Mouse (Mus musculus): ENCODE results near the gene Ank2. TPM values are rescaled to one million over a fixed set of nuclear protein-coding genes. Genes with fewer than 3 reads are reported as not detected.

The Ank2 gene
- polyA plus RNA-seq, 1 experiment from 2014 or later, result 40.4 TPM

- no peak overlapping the region for H3K4me3 ChIP-seq
- no peaks in the 10 kb centered on the region for H3K4me1 ChIP-seq
- H3K27me3 ChIP-seq (ENCODE audit: low read depth, poor library complexity, severe bottlenecking), result no peaks in the 10 kb centered on the region
- WGBS, result 89% methylated on average over 2 of the region's 2 CpGs
- no peak for DNase-seq (ENCODE audit: low spot score)
- H3K36me3 ChIP-seq, result peaks cover 28% of the 10 kb centered on the region
- H3K9me3 ChIP-seq (replicated peaks), result no peaks in the 10 kb centered on the region
- H3K27ac ChIP-seq (replicated peaks), result no peak overlapping the region
Measured at GRCm38 (mm10) chr3:126968721-126969120, 530.4 kb downstream of the Ank2 start.

GRCm38 (mm10) chr3:126965767-126966166 is 533.4 kb downstream of the Ank2 start:
- Histone ChIP-seq H3K27ac (replicated peaks) (no peak overlapping the region), H3K9me3 (replicated peaks) (no peaks in the 10 kb centered on the region), H3K4me1 (no peaks in the 10 kb centered on the region), H3K27me3 (ENCODE audit: low read depth, poor library complexity, severe bottlenecking) (no peaks in the 10 kb centered on the region), H3K4me3 (no peak overlapping the region), H3K36me3 (peaks cover 41% of the 10 kb centered on the region)
- 81% methylated on average over 2 of the region's 2 CpGs for WGBS
- no peak for DNase-seq (ENCODE audit: low spot score)

GRCm38 (mm10) chr3:126962326-126962725 is 536.8 kb downstream of the Ank2 start:
- no peak for DNase-seq (ENCODE audit: low spot score)
- no peak overlapping the region for H3K4me3 ChIP-seq
- no peaks in the 10 kb centered on the region for H3K4me1 ChIP-seq
- no peaks in the 10 kb centered on the region for H3K9me3 ChIP-seq (replicated peaks)
- WGBS, result 94% methylated on average over 8 of the region's 8 CpGs
- peaks cover 61% of the 10 kb centered on the region for H3K36me3 ChIP-seq
- H3K27ac ChIP-seq (replicated peaks), result no peak overlapping the region
- H3K27me3 ChIP-seq (ENCODE audit: low read depth, poor library complexity, severe bottlenecking), result no peaks in the 10 kb centered on the region

GRCm38 (mm10) chr3:126952698-126953097 is 546.5 kb downstream of the Ank2 start:
- Histone ChIP-seq H3K36me3 (peaks cover 48% of the 10 kb centered on the region), H3K9me3 (replicated peaks) (no peaks in the 10 kb centered on the region), H3K27me3 (ENCODE audit: low read depth, poor library complexity, severe bottlenecking) (no peaks in the 10 kb centered on the region), H3K4me3 (no peak overlapping the region), H3K27ac (replicated peaks) (no peak overlapping the region), H3K4me1 (no peaks in the 10 kb centered on the region)
- DNase-seq (ENCODE audit: low spot score), result no peak
- WGBS, result 57% methylated on average over 1 of the region's 1 CpGs

GRCm38 (mm10) chr3:126946591-126946990 is 552.6 kb downstream of the Ank2 start:
- H3K27me3 ChIP-seq (ENCODE audit: low read depth, poor library complexity, severe bottlenecking), result no peaks in the 10 kb centered on the region
- no peaks in the 10 kb centered on the region for H3K4me1 ChIP-seq
- WGBS, result 95% methylated on average over 10 of the region's 10 CpGs
- DNase-seq (ENCODE audit: low spot score), result no peak
- peaks cover 16% of the 10 kb centered on the region; the same call in 1 of the 2 replicates for H3K9me3 ChIP-seq (replicated peaks)
- peaks cover 78% of the 10 kb centered on the region for H3K36me3 ChIP-seq
- no peak overlapping the region for H3K4me3 ChIP-seq
- H3K27ac ChIP-seq (replicated peaks), result no peak overlapping the region

GRCm38 (mm10) chr3:126944838-126945237 is 554.3 kb downstream of the Ank2 start:
- no peak overlapping the region for H3K4me3 ChIP-seq
- no peaks in the 10 kb centered on the region for H3K27me3 ChIP-seq (ENCODE audit: low read depth, poor library complexity, severe bottlenecking)
- H3K9me3 ChIP-seq (replicated peaks), result peaks cover 16% of the 10 kb centered on the region; the same call in 1 of the 2 replicates
- WGBS, result 83% methylated on average over 4 of the region's 4 CpGs
- peaks cover 11% of the 10 kb centered on the region for H3K4me1 ChIP-seq
- H3K36me3 ChIP-seq, result peaks cover 76% of the 10 kb centered on the region
- no peak overlapping the region for H3K27ac ChIP-seq (replicated peaks)
- no peak for DNase-seq (ENCODE audit: low spot score)

GRCm38 (mm10) chr3:126944081-126944480 is 555.1 kb downstream of the Ank2 start:
- no peaks in the 10 kb centered on the region for H3K27me3 ChIP-seq (ENCODE audit: low read depth, poor library complexity, severe bottlenecking)
- H3K9me3 ChIP-seq (replicated peaks), result peaks cover 16% of the 10 kb centered on the region; the same call in 1 of the 2 replicates
- peaks cover 80% of the 10 kb centered on the region for H3K36me3 ChIP-seq
- WGBS, result 91% methylated on average over 11 of the region's 11 CpGs
- peaks cover 11% of the 10 kb centered on the region for H3K4me1 ChIP-seq
- DNase-seq (ENCODE audit: low spot score), result no peak
- no peak overlapping the region for H3K4me3 ChIP-seq
- no peak overlapping the region for H3K27ac ChIP-seq (replicated peaks)

GRCm38 (mm10) chr3:126940452-126940851 is 558.7 kb downstream of the Ank2 start:
- Histone ChIP-seq H3K4me3 (no peak overlapping the region), H3K36me3 (peaks cover 68% of the 10 kb centered on the region), H3K9me3 (replicated peaks) (peaks cover 16% of the 10 kb centered on the region; the same call in 1 of the 2 replicates), H3K27me3 (ENCODE audit: low read depth, poor library complexity, severe bottlenecking) (no peaks in the 10 kb centered on the region), H3K27ac (replicated peaks) (no peak overlapping the region), H3K4me1 (peaks cover 11% of the 10 kb centered on the region)
- WGBS, result 22% methylated on average over 5 of the region's 5 CpGs
- peak; percentile 30 for DNase-seq (ENCODE audit: low spot score)

GRCm38 (mm10) chr3:126931884-126932506 is 567.2 kb downstream of the Ank2 start:
- Histone ChIP-seq H3K4me3 (no peak overlapping the region), H3K4me1 (no peaks in the 10 kb centered on the region), H3K36me3 (peaks cover 59% of the 10 kb centered on the region), H3K27ac (replicated peaks) (no peak overlapping the region), H3K27me3 (ENCODE audit: low read depth, poor library complexity, severe bottlenecking) (no peaks in the 10 kb centered on the region), H3K9me3 (replicated peaks) (no peaks in the 10 kb centered on the region)
- no peak for DNase-seq (ENCODE audit: low spot score)
- WGBS, result 75% methylated on average over 4 of the region's 4 CpGs

GRCm38 (mm10) chr3:126923575-126924382 is 575.4 kb downstream of the Ank2 start:
- no peak for DNase-seq (ENCODE audit: low spot score)
- Histone ChIP-seq H3K9me3 (replicated peaks) (no peaks in the 10 kb centered on the region), H3K36me3 (peaks cover 29% of the 10 kb centered on the region), H3K4me1 (no peaks in the 10 kb centered on the region), H3K27me3 (ENCODE audit: low read depth, poor library complexity, severe bottlenecking) (no peaks in the 10 kb centered on the region), H3K4me3 (no peak overlapping the region), H3K27ac (replicated peaks) (no peak overlapping the region)
- 86% methylated on average over 12 of the region's 12 CpGs for WGBS

- WGBS, result 81% methylated on average over 3 of the region's 3 CpGs
- no peak for DNase-seq (ENCODE audit: low spot score)
Measured at GRCm38 (mm10) chr3:126921941-126922340, 577.2 kb downstream of the Ank2 start.

GRCm38 (mm10) chr3:126920296-126920695 is 578.9 kb downstream of the Ank2 start:
- WGBS, result 88% methylated on average over 3 of the region's 3 CpGs

More at GRCm38 (mm10) chr3:126921941-126922340, 577.2 kb downstream of the Ank2 start:
- Histone ChIP-seq H3K4me3 (no peak overlapping the region), H3K9me3 (replicated peaks) (no peaks in the 10 kb centered on the region), H3K27ac (replicated peaks) (no peak overlapping the region), H3K27me3 (ENCODE audit: low read depth, poor library complexity, severe bottlenecking) (no peaks in the 10 kb centered on the region), H3K36me3 (peaks cover 22% of the 10 kb centered on the region), H3K4me1 (no peaks in the 10 kb centered on the region)

More at GRCm38 (mm10) chr3:126920296-126920695, 578.9 kb downstream of the Ank2 start:
- H3K36me3 ChIP-seq, result peaks cover 17% of the 10 kb centered on the region
- H3K27me3 ChIP-seq (ENCODE audit: low read depth, poor library complexity, severe bottlenecking), result no peaks in the 10 kb centered on the region
- no peaks in the 10 kb centered on the region for H3K9me3 ChIP-seq (replicated peaks)
- DNase-seq (ENCODE audit: low spot score), result no peak
- no peak overlapping the region for H3K4me3 ChIP-seq
- H3K27ac ChIP-seq (replicated peaks), result no peak overlapping the region
- H3K4me1 ChIP-seq, result no peaks in the 10 kb centered on the region

Data from midbrain, embryonic 10.5 days (tissue).